Mouse (Mus musculus) limb, embryonic 12.5 days (tissue): ENCODE measurements around the gene Ppm1l. TPM values are rescaled to one million over a fixed set of nuclear protein-coding genes. Genes with fewer than 3 reads are reported as not detected.

ENCODE experiments used
- ATAC-seq: fragments of 200-750 bp; cut with Nextera tagmentation; 2 replicates; pipeline ENCODE4 v1.8.0; 2017; ENCODE audit warnings: low read depth, moderate TSS enrichment; ENCODE audit not compliant: insufficient number of reproducible peaks, insufficient read depth, low FRiP score, low TSS enrichment
- H3K27ac ChIP-seq: fragments of 300-500 bp; sonication (generic); 2 replicates; pipeline ENCODE4 v1.5.1; 2016; ENCODE audit warnings: mild to moderate bottlenecking, moderate library complexity
- H3K27me3 ChIP-seq: fragments of 300-500 bp; sonication (generic); 2 replicates; pipeline ENCODE4 v1.6.1; 2016; ENCODE audit warnings: mild to moderate bottlenecking, moderate library complexity
- H3K36me3 ChIP-seq: fragments of 300-500 bp; sonication (generic); 2 replicates; pipeline ENCODE4 v1.6.1; 2016; ENCODE audit warnings: mild to moderate bottlenecking, moderate library complexity
- H3K4me1 ChIP-seq: fragments of 300-500 bp; sonication (generic); replicated peaks from 2 replicates; pipeline ENCODE4 v1.6.1; 2016
- H3K4me2 ChIP-seq: fragments of 300-500 bp; sonication (generic); 2 replicates; pipeline ENCODE4 v1.6.1; 2016; ENCODE audit warnings: mild to moderate bottlenecking, moderate library complexity
- H3K4me3 ChIP-seq: fragments of 300-500 bp; sonication (generic); replicated peaks from 2 replicates; pipeline ENCODE4 v1.5.1; 2016; ENCODE audit warnings: mild to moderate bottlenecking
- H3K9ac ChIP-seq: fragments of 300-500 bp; sonication (generic); replicated peaks from 2 replicates; pipeline ENCODE4 v1.6.1; 2016; ENCODE audit warnings: mild to moderate bottlenecking, moderate library complexity
- H3K9me3 ChIP-seq: fragments of 300-500 bp; sonication (generic); 2 replicates; pipeline ENCODE4 v1.6.1; 2016; ENCODE audit warnings: mild to moderate bottlenecking, moderate library complexity
- WGBS: fragments of 180-500 bp; shearing (Covaris S2); methylation state at CpG from one replicate; pipeline ENCODE4 v1.1.7; 2016; 5-methylcytosine and 5-hydroxymethylcytosine counted together
- polyA plus RNA-seq: library from polyadenylated mRNA; unstranded; fragments of >200 nt; fragmentation: Nextera tagmentation; extraction: Ambion mirVana; gene quantifications from 2 replicates; pipeline ENCODE4 v1.2.1, GENCODE M21; 2016

The Ppm1l gene
- polyA plus RNA-seq, 1 experiment from 2014 or later, result 16.6 TPM

GRCm38 (mm10) chr3:69598261-69599165 is 281.9 kb downstream of the Ppm1l start, which contains the start of gene B3galnt1:
TSS of gene B3galnt1 (minus strand) at chr3:69598960.
- under 1% methylated on average over 91 of the region's 99 CpGs for whole genome bisulfite sequencing
- H3K9me3 ChIP-seq, result no peaks in the 10 kb centered on the region
- ATAC-seq, result peak; percentile 78
- peak within 1 kb of the TSS; percentile 70 for H3K27ac ChIP-seq
- no peaks in the 10 kb centered on the region for H3K27me3 ChIP-seq
- H3K36me3 ChIP-seq, result peaks cover 4% of the 10 kb centered on the region; the same call in 1 of the 2 replicates
- H3K4me2 ChIP-seq, result peak within 1 kb of the TSS; percentile 75
- peak within 1 kb of the TSS; percentile 87 for H3K9ac ChIP-seq
- H3K4me3 ChIP-seq, result peak within 1 kb of the TSS; percentile 75
- H3K4me1 ChIP-seq, result peaks cover 9% of the 10 kb centered on the region

DNA sequence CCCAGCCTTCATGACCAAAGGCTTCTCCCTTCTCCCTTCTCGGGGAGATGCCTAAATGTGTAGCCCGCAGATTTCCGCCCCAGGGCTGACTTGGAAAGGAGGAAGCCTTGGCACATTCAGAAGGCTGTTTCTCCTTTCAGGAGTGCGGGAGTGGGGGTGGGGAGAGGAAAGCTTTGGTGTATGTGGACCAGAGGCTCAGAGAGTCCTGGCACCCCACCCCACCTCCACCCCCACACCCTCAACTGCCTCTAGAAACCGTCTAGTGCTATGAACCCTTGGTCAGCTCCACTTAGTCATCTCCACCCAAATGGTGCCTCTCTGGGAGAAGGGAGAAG is 282.5 kb downstream of the Ppm1l start:
- H3K9ac ChIP-seq, result peak overlapping the region; percentile 87; the same call in 1 of the 2 replicates
- WGBS, result 10% methylated on average over 5 of the region's 5 CpGs
- H3K4me1 ChIP-seq, result peaks cover 9% of the 10 kb centered on the region
- H3K9me3 ChIP-seq, result no peaks in the 10 kb centered on the region
- H3K36me3 ChIP-seq, result peaks cover 4% of the 10 kb centered on the region; the same call in 1 of the 2 replicates
- H3K4me2 ChIP-seq, result peak overlapping the region; percentile 75
- H3K27me3 ChIP-seq, result no peaks in the 10 kb centered on the region
- peak; percentile 45; the same call in 1 of the 2 replicates for ATAC-seq
- no peak overlapping the region for H3K27ac ChIP-seq
- H3K4me3 ChIP-seq, result peak overlapping the region; percentile 75

DNA sequence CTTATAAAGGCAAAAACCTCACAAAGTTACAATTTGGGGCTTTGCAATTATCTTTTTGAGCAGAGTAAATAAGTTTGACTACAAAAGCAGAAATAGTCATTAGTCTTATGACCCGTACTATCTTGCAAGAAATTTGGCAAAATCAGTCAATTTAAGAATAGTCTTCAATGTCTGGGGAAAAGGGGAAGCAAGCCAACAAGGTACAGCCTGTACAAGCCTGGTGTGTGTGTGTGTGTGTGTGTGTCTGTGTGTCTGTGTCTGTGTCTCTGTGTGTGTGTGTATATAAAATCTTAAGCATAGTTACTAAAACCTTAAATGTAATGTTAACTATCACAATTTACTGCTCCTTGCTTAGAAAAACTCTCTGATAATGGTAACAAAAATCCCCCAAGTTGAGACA is 290.3 kb downstream of the Ppm1l start:
- no peak overlapping the region for H3K4me2 ChIP-seq
- no peak overlapping the region for H3K4me3 ChIP-seq
- ATAC-seq, result no peak
- no peaks in the 10 kb centered on the region for H3K4me1 ChIP-seq
- no peak overlapping the region for H3K9ac ChIP-seq
- no peaks in the 10 kb centered on the region for H3K27me3 ChIP-seq
- whole genome bisulfite sequencing, result 87% methylated on average over 1 of the region's 1 CpGs
- H3K27ac ChIP-seq, result no peak overlapping the region
- H3K36me3 ChIP-seq, result no peaks in the 10 kb centered on the region
- H3K9me3 ChIP-seq, result no peaks in the 10 kb centered on the region

- no peak overlapping the region for H3K4me2 ChIP-seq
- H3K9me3 ChIP-seq, result peaks cover 3% of the 10 kb centered on the region
- no peak for ATAC-seq
- 18% methylated on average over 1 of the region's 1 CpGs for WGBS
- no peaks in the 10 kb centered on the region for H3K4me1 ChIP-seq
- H3K27ac ChIP-seq, result no peak overlapping the region
- H3K4me3 ChIP-seq, result no peak overlapping the region
- no peaks in the 10 kb centered on the region for H3K36me3 ChIP-seq
- no peaks in the 10 kb centered on the region for H3K27me3 ChIP-seq
- H3K9ac ChIP-seq, result no peak overlapping the region
Measured at GRCm38 (mm10) chr3:69607468-69607867, 290.8 kb downstream of the Ppm1l start.

- H3K4me1 ChIP-seq, result no peaks in the 10 kb centered on the region
- no peaks in the 10 kb centered on the region for H3K27me3 ChIP-seq
- no peak overlapping the region for H3K4me3 ChIP-seq
- H3K9ac ChIP-seq, result no peak overlapping the region
- no peaks in the 10 kb centered on the region for H3K36me3 ChIP-seq
- H3K9me3 ChIP-seq, result peaks cover 8% of the 10 kb centered on the region
- no peak for ATAC-seq
- no peak overlapping the region for H3K27ac ChIP-seq
- WGBS, result 82% methylated on average over 5 of the region's 5 CpGs
- no peak overlapping the region for H3K4me2 ChIP-seq
Measured at GRCm38 (mm10) chr3:69607909-69608308, 291.2 kb downstream of the Ppm1l start.

Other genes with a start within 250 kb of the Ppm1l start
- gene Kpna4, start 189.7 kb upstream of the Ppm1l start, polyA plus RNA-seq, result 42.1 and 42.5 TPM in 2 replicates
- not detected in 2 replicates for gene Arl14, start 94.4 kb upstream of the Ppm1l start, polyA plus RNA-seq